Mouse (Mus musculus) kidney, adult 8-10 months (tissue): Measurements from ENCODE around the gene Pate2.

Experiments
- DNase-seq, 2 experiments: peaks; one replicate each; pipeline ENCODE4 v3.0.0; 2022

Gene Pate2

GRCm38 (mm10) chr9:35569571-35570534, at the start of gene Pate2, which contains the start of gene Hyls1:
Pate2 (plus strand) TSS chr9:35570284.
Hyls1 (minus strand) TSS chr9:35570398.
- peak; percentile 95 to 96 for DNase-seq

GRCm38 (mm10) chr9:35520631-35521348, 49.3 kb upstream of the Pate2 start:
- DNase-seq: no peak

- DNase-seq: no peak
These were observed 47.8 kb upstream of the Pate2 start for GRCm38 (mm10) chr9:35522241-35522640.

- DNase-seq: no peak
These were observed 47.1 kb upstream of the Pate2 start for GRCm38 (mm10) chr9:35522821-35523515.

GRCm38 (mm10) chr9:35523541-35523940, 46.5 kb upstream of the Pate2 start:
- no peak for DNase-seq

GRCm38 (mm10) chr9:35523941-35524411, 46.1 kb upstream of the Pate2 start:
- DNase-seq: peak; percentile 45 to 73

GRCm38 (mm10) chr9:35529141-35529540, 40.9 kb upstream of the Pate2 start:
- DNase-seq: no peak

- no peak for DNase-seq
These were observed 40.3 kb upstream of the Pate2 start for GRCm38 (mm10) chr9:35529796-35530195.

- DNase-seq: no peak
These were observed 36.8 kb upstream of the Pate2 start for GRCm38 (mm10) chr9:35533266-35533665.

- peak in 1 of 2 experiments; percentile 30 for DNase-seq
These were observed 35.0 kb upstream of the Pate2 start for GRCm38 (mm10) chr9:35535110-35535509.

- DNase-seq: no peak
These were observed 34.2 kb upstream of the Pate2 start for GRCm38 (mm10) chr9:35535876-35536275.

GRCm38 (mm10) chr9:35539001-35539750, 30.9 kb upstream of the Pate2 start:
- no peak for DNase-seq

GRCm38 (mm10) chr9:35541024-35541423, 29.1 kb upstream of the Pate2 start:
- DNase-seq: no peak

GRCm38 (mm10) chr9:35541488-35541887, 28.6 kb upstream of the Pate2 start:
- DNase-seq: peak; percentile 39 to 77

GRCm38 (mm10) chr9:35541941-35542340, 28.1 kb upstream of the Pate2 start:
- DNase-seq: no peak

GRCm38 (mm10) chr9:35543099-35543860, 26.8 kb upstream of the Pate2 start:
- DNase-seq: no peak

- no peak for DNase-seq
These were observed 25.4 kb upstream of the Pate2 start for GRCm38 (mm10) chr9:35544666-35545065.

GRCm38 (mm10) chr9:35545704-35546103, 24.4 kb upstream of the Pate2 start:
- no peak for DNase-seq

GRCm38 (mm10) chr9:35546745-35547144, 23.3 kb upstream of the Pate2 start:
- DNase-seq: no peak

- DNase-seq: no peak
These were observed 21.6 kb upstream of the Pate2 start for GRCm38 (mm10) chr9:35548455-35548854.

- DNase-seq: no peak
These were observed 13.5 kb upstream of the Pate2 start for GRCm38 (mm10) chr9:35556494-35557102.
